Mouse (Mus musculus): Measurements from ENCODE around the gene Slc9a3r1. TPM values are rescaled to one million over a fixed set of nuclear protein-coding genes. Genes with fewer than 3 reads are reported as not detected.

Slc9a3r1 gene
- polyA plus RNA-seq, 1 experiment: 237 TPM

DNA sequence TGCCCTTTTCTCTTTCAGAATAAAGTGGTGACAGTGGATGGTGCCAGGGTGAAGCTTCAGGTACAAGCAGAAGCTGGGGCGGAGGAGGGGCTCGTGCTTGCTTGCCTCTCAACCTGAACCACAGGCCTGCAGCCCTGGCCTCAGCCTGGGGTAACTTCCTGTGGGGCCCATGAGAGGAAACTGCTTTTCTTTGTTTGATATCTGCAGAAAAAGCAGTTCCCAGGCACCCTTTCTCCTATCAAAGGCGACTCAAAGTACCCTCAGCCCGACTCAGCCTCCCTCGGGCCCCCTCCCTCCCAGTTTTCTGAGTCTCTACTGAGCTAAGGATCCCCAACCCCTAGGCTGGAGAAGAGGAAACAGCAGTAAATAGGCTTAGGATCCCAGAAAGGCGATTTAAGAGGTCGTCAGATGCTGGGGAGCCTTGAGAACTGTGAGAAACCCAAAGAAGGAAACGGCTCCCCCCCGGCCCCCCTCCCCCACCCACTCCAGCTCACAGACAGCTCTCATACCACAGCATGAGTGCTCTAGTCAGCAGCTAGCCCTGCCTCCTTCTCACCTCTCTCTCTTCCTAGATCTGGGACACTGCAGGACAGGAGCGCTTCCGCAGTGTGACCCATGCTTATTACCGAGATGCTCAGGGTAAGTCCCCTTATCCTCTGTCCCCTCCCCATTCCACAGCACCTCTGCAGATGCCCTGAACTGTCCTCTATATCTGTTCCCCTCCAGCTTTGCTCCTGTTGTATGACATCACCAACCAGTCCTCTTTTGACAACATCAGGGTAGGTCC is 5.0 kb upstream of the Slc9a3r1 start:
- TF ChIP-seq GATA1 (IDR thresholded peaks at IDR 0.05; ENCODE audit: low read length): no peak

DNA sequence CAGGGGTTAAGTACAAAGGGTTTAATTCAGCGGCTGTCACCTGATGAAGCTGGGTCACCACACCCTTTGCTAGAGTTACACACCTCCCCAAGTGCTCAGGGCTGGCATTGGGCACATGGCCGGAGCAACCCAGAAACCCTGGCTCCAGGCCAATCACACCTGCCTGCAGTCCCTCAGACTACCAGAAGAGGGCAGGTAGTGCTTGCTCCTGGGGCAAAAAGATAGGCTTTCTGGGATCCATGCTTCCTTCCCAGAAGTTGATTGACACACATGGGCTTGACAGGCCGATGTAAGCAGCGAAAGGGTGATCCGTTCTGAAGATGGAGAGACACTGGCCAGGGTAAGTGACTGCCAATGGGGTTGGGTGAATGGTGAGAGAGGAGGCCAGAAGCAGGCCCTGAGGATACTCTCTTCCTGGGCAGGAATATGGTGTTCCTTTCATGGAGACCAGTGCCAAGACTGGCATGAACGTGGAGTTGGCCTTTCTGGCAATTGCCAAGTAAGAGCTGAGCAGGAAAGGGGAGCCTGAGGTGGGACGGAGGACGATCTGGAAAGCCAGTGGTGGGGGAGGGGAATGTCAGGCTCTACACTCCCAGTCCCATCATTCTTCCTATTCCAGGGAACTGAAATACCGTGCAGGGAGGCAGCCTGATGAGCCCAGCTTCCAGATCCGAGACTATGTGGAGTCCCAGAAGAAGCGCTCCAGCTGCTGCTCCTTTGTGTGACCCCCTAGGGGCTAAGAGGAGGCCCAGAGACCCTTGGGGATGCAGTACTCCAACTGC is 2.9 kb upstream of the Slc9a3r1 start:
- no peak for TF ChIP-seq GATA1 (IDR thresholded peaks at IDR 0.05; ENCODE audit: low read length)

DNA sequence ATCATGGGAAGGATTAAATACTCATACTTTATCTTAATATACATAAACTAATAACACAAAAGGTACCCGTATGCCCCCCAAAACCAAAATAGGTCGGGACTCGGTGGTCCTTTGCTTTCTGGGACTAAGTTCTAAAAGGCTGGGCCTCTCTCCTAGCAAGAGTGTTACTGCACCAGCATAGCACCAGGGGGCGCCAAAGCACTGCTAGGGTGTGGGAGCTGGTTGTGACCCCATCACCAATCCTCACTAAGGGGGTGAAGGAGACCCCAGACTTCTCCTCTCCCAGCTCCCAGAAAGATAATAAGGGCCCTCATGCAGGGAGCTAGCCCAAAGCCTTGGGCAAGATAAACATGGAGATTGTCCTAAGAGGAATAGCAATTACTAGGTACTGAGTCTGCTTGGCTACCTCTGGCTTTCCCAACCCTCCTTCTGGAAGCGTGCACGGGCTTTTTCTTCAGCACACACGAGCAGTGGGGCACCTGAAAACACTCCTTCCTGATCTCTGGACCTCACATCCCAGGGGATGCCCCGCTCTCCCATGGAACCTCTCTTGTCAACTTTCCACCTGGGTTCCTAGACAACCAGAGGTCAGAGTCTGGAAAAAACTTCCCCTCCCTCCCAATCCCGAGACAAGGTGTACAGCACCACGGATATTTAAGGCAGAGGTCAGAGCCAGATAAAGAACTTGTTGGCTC is 2.1 kb upstream of the Slc9a3r1 start:
- no peak for TF ChIP-seq GATA1 (IDR thresholded peaks at IDR 0.05; ENCODE audit: low read length)

- no peak for TF ChIP-seq GATA1 (IDR thresholded peaks at IDR 0.05; ENCODE audit: low read length)
Observed at GRCm38 (mm10) chr11:115161578-115162204, 1.4 kb upstream of the Slc9a3r1 start.

GRCm38 (mm10) chr11:115162205-115162601 is 938 bp upstream of the Slc9a3r1 start:
- TF ChIP-seq GATA1 (IDR thresholded peaks at IDR 0.05; ENCODE audit: low read length): no peak

DNA sequence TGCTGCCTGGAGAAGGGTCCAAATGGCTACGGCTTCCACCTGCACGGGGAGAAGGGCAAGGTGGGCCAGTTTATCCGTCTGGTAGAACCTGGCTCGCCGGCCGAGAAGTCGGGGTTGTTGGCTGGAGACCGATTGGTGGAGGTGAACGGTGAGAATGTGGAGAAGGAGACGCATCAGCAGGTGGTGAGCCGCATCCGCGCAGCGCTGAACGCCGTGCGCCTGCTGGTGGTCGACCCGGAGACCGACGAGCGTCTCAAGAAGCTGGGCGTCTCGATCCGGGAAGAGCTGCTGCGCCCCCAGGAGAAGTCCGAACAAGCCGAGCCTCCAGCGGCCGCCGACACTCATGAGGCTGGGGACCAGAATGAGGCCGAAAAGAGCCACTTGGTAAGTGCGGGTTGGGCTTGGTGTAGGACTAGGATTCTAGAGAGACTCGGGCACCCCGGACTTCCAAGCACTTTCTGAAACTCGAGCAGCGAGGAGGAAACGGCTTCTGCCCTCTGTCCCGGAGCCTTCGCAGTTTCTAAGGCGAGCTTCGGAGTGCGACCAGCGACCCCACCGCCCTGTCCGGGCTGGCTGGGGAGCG is 518 bp downstream of the Slc9a3r1 start:
- TF ChIP-seq GATA1 (IDR thresholded peaks at IDR 0.05; ENCODE audit: low read length): no peak

DNA sequence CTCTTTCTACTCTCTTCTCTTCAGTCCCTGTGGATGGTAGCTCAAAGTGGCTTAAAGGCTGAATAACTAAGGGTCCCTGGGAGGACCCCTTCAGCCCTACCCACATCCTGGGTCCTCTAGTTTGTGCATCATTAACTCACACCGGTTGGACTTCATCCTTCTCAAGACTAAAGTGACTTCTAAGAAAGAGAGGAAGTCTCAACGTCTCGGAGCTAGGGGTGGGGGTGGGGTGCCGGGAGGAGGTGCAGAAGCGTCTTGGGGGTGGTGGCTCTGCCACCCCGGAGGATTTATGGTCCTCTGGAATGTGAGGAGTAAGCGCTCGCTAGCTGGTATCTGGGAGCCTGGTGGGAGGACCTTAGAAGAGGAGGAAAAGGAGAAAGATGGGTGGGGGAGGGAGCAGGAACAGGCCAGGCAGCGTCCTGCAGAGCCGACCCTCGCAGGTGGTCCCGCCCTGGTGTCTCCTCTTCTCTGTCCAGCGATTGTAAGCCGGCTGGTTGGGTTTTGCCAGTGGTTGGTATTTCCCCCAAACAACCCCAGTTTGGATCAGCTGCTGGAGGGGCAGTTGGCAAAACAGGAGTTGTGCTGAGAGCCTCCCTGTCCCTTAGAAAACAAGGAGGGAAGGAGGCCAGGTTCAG is 1.3 kb downstream of the Slc9a3r1 start:
- no peak for TF ChIP-seq GATA1 (IDR thresholded peaks at IDR 0.05; ENCODE audit: low read length)

DNA sequence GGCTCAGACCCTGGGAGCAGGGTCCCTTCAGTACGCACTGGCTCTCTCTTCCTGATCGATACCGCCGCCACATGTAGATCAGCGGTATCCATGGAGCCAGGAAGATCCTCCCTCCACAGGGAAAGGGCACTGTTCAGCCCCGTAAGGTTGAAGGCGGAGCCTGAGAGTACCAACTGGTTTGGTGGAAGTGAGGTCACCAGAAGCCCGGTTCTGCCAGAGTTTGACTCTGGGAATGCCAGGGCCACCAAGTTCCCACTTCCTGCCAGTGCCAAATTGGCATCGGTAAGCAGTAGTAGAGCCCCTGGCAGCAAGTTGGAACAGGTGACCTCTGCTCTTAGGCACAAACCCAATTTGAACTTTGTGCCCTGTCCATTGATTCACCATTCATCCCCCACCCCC is 1.8 kb downstream of the Slc9a3r1 start:
- TF ChIP-seq GATA1 (IDR thresholded peaks at IDR 0.05; ENCODE audit: low read length): no peak

- TF ChIP-seq GATA1 (IDR thresholded peaks at IDR 0.05; ENCODE audit: low read length): no peak
Observed at GRCm38 (mm10) chr11:115166776-115167175, 3.6 kb downstream of the Slc9a3r1 start.

- TF ChIP-seq GATA1 (IDR thresholded peaks at IDR 0.05; ENCODE audit: low read length): no peak
Observed at GRCm38 (mm10) chr11:115167631-115168249, 4.6 kb downstream of the Slc9a3r1 start.

GRCm38 (mm10) chr11:115169430-115169829 is 6.3 kb downstream of the Slc9a3r1 start:
- no peak for TF ChIP-seq GATA1 (IDR thresholded peaks at IDR 0.05; ENCODE audit: low read length)

DNA sequence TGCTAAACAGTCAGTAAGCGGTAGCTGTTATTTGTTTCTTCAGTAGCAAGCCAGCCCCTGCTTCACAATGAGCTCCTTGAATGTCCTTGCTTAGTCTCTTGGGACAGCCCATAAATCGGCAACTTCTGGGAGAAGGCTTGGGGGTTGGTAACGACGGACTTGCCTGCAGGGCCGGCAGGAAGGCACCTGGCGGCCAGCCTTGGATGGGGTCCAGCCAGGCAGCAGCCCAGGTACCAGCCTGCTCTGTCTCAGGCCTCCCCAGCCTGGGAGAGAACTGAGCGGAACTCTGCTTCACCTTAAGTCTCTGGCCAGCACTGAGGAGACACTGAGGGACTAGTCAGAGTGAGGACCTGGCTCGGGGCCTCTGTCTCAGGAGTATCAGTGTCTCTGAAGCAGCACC is 8.0 kb downstream of the Slc9a3r1 start:
- no peak for TF ChIP-seq GATA1 (IDR thresholded peaks at IDR 0.05; ENCODE audit: low read length)

DNA sequence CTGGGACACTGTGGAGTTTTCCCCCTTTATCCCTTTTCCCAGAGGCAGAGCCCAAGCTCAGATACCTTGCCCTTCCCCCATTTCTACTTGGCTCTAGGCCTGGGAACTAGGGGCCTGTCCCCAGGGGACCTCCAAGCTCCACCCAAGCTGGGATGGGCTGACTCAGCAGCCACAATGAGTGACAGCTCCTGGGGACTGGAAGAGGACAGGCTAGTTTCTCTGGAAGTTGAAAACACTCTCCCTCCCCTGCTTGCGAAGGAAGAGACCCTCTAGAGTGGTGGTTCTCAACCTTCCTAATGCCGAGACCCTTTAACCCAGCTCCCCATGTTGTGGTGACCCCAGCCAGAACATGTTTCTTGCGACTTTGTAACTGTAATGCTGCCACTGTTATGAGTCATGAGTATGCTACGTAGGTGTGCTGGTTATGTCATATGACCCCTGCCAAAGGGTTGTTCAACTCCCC is 9.7 kb downstream of the Slc9a3r1 start:
- no peak for TF ChIP-seq GATA1 (IDR thresholded peaks at IDR 0.05; ENCODE audit: low read length)

Measured in G1E-ER4 (cell line).